Mouse (Mus musculus): Measurements from ENCODE around the gene Ofd1.

Gene Ofd1

DNA sequence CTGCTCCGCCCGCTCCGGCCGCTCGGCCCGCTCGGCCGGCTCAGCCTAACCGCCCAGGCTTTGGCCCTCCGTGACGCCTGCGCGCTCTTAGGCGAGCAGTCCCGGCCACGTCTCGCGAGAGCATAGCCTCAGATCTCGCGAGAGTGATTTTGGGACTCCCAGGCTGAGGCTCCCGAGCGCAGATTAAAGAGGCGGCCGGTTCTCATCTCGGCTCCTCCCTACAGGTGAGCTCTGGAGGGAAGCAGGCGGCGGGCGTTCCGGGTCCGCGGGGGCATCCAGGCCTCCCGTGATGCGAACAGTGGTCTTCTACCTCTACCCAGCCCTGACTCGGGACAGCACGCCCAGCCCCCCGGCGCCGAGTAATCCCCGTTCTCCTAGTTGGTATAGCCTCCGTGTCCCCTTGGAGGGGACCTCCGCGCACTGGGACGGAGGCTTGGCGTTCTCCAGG is at the start of gene Ofd1:
TSS of gene Ofd1 (minus strand) at position 89 of the 448 bp plus-strand sequence.
- DNase-seq: peak; percentile 91 to 94

DNA sequence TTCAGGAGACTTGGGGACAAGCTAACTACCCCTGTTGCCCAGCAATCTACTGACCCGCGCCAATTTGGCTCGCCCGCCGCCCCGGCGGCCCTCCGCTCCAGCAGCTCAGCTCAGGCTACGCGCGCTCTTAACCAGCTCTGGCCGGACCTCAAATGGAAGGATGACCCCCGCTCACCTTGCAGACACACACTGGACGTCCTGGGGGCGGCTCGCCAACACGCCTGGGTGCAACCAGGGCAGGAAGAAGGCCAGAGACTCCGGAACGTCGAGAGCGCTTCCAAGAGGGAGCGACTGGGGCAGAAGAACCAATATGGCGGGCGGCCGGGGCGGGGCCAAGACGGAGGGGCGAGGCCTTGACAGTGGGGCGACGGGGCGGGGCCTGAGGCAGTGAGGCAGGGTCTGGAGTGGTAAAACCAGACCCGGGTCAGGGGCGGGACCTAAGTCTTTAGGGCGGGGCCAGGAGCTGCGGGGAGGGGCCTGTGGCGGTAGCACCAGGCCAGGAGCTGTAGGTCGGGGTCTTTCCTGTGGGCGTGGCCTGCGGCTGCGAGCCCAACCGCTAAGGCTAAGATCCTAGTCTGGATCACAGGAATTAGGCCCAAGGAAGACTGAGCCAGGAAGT is 39.0 kb upstream of the Ofd1 start, which contains the start of gene Rab9:
TSS of gene Rab9 (minus strand) at position 503 of the 619 bp plus-strand sequence.
- peak; percentile 92 to 93 for DNase-seq

DNA sequence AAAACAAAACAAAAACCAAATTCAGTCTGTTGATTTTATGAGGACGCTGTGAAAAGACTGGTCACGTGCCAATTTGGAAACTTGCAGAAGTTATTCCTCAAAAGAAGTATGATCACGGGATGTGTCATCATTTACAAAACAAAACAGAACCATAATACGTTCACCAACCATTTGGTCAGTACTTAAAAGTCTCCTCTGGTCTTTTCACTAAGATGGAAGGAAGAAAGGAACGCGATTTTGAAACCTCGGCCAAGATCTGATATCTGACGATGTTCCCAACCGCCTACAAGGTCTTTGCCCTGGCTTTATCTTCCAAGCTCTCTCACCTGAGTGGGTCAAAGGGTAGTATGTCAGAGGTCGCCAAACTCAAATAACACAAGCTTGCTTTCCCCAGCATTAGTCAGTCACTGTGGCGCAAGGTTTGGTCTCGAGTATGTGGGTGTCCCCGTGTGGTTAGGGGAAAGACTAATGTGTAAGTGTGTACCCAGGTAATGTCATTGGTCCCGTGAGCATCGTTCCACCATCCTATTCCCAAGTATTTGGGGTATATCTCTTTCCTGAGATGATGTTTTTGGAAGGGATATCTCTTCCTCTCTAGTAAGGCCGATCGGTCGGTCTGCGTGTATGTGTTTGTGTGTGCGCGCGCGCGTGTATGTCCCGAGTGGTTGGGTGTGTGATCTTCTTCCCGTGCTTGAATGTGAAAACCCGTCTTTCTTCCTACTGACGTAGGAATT is 38.3 kb upstream of the Ofd1 start:
- no peak for DNase-seq

DNA sequence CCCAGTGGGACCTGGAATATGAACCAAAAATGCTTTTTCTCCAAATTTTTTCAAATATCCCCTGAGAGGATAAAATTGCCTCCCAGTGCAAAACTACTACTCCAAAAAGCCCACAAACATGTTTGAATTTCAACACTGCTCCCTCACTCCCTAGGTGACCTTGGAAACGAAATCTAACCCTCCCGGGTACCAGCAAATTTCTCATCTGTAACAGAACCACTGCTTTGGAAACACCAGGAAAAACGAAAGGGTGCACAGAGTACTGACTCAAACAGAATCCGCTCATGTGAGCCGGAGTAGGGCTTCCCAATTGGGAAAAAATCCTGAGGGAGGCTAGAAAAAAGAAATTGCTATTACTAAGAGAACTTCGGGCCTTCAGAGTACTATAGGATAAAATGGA is 36.9 kb upstream of the Ofd1 start:
- no peak for DNase-seq

DNA sequence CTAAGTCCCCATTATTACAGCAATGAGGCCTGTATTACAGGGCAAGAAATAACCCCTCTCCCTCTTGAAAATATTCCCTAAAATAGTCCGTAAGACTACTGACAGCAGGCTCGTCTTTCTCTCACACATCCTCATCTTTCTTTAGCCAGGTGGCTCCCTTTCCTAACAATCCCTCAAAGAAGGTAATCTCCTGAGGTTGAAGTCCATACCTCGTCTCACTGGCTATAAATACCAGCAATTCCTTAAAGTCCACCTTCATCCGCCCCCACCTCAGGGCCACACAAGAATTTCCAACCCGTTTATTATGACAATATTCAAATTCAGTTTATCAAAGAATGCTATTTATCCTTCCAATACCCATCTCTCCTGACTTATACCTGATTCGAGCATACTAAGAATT is 32.1 kb upstream of the Ofd1 start:
- no peak for DNase-seq

DNA sequence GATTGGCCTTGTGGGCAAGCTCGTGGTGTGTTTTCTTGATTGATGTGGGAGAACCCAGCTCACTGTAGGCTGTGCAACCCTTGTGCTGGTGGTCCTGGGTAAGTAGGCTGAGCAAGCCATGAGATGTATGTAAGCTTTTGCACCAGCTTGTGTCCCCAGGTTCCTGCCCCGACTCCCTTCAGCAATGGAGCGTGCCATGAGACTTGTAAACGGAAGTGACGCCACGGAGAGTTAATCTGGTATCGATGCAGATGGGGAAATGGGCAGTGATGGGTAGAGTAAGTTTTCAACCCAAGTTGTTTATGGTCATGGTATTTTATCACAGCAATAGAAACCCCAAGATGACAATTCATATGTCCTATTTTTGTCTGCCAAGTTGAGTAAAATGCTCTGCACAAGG is 27.8 kb upstream of the Ofd1 start:
- no peak for DNase-seq

DNA sequence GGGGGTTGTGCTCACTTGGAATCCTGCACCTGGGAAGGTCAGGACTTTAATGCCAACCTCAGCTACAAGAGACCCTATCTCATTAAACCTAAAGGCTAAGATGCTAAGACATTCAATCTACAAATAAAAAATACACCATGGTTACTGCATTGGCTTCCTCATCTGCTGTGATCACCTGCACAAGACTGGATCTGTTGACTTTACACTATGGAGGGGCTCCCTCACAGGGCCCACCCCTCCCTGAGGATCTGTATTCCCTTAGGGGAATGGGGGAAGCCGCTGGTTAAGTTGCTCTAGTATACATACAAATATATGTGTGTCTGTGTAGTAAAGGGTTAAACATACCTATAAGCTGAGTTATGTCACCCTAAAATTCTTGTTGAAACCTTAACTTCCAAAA is 15.0 kb upstream of the Ofd1 start:
- DNase-seq: no peak

DNA sequence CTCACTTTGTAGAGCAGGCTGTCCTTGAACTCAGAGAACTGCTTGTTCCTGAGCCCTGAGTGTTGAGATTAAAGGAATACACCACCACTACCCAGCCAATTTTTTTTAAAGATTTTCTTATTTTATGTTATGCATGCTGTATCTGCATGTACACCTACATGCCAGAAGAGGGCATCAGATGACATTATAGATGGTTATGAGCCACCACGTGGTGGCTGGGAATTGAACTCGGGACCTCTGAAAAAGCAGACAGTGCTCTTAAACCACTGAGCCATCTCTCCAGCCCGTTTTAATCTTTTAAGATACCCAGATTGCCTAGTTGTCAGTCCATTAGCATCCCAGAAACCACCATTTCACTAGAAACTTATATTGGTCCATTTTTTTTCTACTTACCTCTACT is 13.8 kb upstream of the Ofd1 start:
- no peak for DNase-seq

DNA sequence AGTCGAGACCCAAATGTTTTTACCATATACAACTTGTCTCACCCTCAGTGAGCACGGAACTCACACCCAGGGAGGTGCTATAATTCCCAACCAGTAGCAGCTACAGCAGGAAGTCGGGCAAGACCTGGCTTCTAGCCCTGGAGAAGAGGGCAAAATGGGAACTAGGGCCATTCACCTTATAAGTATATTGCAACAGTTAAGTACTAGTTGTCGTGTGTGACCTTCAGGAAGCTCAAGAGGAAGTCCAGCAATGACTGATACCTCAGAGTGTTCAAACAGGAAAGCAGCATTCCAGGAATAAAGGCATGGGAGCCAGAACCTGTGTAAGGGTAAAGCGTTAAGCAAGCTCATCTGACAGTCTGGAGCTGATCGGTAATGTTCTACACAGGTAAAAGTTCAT is 13.0 kb upstream of the Ofd1 start:
- DNase-seq: no peak

DNA sequence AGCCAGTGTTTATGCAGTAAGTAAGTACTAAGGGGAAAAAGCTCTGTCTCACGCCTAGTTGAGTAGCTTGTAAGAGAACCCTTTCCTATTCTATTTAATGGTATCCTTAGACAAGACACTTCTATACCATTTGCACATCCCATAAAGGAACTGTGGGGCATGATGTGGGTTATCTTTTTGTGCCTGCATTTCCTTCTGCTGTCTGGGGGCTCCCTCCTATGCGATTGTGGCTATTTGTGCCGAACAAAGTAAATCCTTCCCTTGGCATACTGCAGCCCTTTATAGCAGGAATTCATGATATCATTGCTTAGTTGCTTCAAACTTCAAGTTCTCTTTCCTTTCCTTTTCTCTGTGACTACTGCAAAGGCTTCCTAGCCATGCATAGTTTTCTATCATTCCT is 4.0 kb upstream of the Ofd1 start:
- DNase-seq: no peak

DNA sequence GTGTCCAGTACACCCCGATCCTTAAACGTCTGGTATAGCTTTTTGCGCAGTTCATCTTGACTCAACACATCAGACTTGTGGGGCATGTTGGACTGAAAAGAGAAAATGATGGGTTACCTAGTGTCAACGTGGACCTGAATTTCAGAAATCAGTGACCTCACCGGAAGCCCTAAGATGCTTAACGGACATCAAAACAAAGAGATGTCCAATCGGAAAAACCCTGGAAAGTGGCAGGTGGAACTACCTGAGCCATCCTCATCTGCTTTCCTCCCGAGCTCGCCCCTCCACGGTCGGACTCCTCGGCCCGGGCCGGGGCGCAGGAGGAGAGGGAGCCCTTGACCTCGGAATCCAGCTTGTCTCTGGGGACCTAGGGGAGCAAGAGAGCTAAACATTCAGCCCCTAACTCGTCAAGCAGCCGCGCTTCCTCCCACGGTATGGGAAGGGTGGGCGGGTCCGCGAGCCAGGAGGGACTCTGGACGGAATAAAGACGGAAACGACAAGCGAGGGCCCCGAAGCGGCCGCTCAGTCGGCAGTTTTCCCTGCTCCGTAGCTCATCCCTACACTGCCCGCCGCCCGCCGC is 378 bp downstream of the Ofd1 start, which contains the start of gene Trappc2:
TSS of gene Trappc2 (plus strand) at position 539 of the 580 bp plus-strand sequence.
- DNase-seq: no peak

DNA sequence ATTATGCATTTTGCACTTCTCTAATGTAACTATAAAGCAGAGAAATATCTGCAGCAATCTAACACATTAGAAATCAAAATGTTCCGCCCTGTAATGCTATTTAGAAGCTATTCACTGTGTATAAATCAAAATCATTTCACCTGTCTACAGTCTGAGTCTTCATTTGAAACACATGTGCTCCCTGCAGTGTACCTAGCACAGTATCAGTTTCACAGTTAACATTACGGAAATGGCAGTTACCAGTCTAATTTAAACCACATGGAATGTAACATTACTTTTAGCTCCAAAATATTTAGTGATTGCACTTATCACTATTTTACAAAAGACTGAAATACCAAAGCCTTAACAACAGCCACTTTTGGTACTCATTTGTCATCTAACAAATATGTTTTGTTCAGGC is 5.7 kb downstream of the Ofd1 start:
- DNase-seq: no peak

DNA sequence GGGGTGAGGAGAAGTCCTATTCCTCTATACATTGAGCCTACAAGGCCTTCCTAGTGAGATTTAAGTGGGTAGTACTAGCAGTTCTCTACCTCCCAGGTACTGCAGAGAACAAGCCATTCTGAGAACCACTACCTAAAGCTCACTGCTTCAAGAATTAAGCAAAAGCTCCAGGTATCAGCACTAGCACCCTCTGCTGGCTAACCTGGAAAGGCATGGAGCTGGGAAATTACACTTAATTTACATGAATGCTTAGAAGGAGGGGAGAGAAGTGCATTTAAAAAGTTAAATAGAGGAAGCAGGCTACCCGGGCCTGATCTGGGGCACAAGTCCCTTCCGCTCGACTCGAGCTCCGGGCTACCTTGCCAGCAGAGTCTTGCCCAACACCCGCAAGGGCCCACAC is 24.3 kb downstream of the Ofd1 start:
- DNase-seq: peak; percentile 60 to 67

DNA sequence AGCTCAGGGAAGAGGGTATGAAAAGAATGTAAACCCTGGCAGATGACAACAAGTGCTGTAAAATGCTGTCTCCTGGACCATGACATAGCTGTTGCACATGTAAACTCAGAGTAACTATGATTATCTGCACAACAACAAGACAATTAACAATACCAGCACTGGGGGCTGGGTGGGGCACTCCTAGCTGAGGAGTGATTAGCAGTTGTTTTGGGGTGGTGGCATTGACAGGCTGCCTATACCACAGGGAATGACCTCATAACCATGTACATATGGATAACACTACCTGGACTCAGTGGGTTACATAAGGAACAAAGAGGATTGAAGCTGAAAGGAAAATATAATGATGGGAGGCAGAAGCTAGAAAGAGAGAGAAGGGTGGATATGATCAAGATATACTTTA is 32.6 kb downstream of the Ofd1 start:
- DNase-seq: no peak

DNA sequence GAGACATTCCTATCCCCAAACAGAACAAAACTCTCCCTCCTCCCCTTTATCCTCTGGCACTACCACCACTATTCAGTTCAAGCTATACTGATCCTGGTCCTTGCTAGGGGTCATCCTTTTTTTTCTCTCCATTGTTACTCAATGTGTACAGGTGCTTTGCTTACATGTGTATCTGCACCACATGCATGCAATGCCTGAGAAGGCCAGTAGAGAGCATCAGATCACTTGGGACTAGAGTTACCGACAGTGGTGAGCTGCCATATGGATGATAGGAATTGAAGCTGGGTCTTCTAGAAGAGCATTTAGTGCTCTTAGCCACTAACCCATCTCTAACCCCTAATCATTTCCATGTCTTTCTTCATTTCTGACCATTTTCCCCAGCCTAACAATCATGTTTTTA is 46.8 kb downstream of the Ofd1 start:
- DNase-seq: no peak

DNA sequence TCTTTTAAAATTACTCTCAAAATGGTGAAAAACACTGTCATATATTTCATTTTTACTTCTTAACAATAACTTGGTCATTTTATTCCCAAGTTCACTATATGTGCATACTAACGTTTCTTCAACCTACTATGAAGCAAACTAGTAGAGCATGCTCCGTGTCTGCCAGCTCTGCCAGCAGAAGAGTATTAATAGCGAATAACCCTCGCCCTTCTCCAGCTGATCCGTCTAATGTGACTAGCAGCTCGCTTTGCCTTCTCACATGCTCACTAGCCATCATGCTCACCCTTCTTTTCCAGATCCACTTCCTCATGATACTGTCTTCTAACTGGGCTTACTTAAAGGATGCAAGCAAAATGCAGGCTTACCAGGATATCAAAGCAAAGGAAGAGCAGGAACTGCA is 53.8 kb downstream of the Ofd1 start:
- DNase-seq: no peak

DNA sequence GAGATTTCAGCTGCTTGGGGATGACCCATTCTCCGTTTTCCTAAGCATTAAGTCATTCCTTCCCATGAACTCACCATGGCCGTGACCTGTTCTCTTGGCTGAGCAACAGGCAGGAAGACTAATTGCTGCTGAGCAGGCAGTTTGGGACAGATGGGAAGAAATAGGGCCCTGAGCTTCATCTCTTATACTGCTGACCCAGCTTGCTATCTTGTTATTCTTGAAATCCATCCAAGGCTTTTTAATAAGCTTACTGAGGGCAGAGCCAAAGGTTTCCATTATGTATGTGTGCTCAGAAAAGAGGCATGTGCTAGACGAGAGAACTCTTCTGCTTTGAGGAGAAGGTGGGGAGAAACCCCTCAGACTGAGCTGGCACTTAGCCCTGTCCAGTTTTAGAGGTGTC is 55.6 kb downstream of the Ofd1 start:
- DNase-seq: no peak

DNA sequence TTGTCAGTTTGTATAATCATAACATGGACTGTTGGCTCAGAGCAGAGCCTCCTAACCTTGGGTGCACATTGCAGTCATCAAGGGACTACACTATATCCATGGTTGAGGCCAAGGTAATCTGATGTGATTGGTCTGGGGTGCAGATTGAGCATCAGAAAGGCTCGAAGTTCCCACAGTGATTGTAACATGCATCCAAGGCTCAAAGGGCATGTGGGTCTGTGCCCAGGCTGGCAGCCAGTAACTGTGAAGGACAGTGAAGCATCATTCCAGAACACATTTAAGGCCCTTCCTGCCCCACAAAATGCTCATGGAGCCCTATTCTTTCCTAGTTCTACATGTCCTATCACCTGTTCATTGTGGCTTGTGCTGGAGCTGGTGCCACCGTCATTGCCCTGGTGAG is 56.9 kb downstream of the Ofd1 start:
- DNase-seq: peak in 1 of 2 experiments; percentile 21

DNA sequence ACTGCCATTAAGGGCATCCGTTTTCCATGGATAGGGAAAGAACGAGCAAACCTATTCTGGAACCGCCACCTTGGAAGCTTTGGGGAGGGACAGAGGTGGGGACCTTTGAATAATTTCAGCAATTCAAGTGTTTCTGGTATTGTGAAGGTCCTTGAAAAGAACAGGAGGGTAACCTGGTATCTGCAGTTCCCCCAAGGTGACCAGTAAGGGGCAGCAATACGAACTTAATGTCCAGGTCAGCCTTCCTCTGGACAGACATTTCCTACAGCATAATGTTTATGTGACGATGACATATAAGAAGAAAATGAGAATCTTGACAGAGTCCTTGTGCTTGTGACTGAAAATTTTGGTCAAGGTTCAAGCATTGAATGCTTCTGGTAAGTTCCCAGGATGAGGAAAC is 61.9 kb downstream of the Ofd1 start:
- no peak for DNase-seq

DNA sequence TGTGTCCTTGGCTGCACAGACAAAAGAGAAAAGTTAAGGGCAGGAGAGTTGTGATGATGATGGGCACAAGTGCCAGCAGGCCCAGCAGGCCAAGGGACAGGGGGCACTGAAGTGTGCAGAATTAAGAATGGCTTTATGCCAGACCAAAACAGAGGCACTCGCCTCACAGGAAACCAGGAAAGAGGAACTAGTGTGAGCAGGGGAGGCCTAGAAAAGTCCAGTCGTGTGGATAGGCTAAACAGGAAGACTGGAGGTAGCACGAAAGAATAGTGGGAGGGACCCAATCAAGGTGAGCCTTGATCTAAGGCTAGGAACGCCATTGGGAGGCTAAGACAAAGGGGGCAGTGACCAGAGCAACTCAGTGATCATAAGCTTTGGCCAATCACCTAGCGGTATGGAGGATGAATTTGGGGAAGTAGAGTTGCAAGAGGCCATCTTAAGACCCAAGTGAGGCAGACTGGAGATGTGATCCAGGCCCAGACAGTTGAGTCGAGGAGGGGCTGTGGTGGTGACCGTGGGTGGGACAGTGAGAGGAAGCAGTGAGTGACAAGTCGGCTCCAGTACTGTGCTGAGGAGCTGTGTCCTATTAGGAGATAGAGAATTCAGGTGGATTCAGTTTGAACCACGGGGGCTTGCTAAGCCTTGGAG is 63.7 kb downstream of the Ofd1 start:
- peak; percentile 29 to 44 for DNase-seq

DNA sequence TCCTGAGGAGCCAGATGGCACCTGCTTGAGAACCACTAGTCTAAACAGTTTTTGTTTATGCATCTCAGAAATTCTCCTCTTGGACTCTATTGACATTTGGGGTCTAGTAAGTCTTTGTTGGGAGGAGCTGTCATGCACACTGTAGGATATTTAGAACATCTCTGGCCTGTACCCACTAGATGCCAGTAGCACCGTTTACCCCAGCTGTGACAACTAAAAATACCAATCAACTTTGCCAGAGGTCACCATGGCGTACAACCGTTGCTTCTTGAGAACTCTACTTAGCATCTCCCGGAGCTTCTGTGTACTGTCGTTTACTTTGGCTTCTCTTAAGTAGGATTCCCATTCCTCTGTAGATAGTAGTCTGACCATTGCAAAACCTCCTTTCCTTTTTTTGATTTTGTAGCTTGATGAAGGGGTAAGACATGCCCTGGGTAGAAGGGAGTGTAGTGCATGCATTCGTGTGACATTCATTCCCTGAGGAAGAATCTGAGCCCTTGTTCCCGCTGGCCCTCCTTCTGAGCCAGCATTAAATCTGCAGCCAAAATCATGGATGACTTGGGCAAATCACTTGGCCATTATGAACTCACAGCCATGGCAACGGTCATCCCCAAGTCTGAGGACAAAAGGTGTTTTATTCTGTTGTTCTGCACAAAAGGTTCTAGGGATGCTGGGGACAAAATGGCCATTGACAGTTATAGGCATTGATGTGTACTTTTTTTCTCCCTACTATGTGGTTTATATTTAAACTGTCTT is 74.9 kb downstream of the Ofd1 start:
- DNase-seq: no peak

DNA sequence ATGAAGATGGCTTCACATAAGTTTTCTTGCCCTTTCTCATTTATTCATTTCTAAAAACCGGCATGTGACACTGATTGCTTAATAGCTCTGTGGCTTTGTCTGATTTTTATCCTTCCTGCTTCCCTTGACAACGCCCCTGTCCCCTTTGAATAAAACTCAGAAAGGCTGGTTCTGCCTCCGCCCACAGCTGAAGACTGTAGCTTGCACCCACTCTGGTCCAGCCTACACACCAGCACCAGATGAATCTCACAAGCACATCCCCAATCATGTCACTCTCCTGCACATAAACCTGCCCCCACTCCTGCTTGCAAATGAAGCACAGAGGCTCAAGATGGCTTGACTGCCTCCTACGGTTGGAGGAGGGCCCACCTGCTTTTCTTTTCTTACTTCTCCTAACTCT is 80.0 kb downstream of the Ofd1 start:
- no peak for DNase-seq

DNA sequence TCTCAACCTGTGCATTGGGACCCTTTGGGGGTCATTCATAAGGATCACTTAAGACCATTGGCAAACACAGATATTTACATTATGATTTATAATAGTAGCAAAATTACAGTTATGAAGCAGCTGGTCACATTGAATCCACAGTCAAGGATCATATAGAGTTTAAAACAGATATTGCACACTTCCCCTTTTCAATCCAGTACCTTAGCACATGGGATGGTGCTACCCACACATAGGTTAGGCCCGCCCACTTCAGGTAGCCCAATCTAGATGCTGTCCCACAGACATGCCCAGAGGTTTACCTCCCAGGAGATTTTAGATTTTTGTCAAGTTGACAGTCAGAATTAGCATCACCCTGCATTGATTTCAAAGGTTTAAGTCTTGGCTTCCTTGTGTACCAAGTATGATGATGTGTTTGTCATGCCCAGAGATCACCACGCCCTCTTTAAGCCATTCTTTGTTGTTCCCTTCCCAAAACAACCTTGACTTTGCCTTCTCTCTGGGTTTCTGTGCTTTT is 80.5 kb downstream of the Ofd1 start:
- DNase-seq: no peak
